23 mouse cellular contexts compared by ENCODE assay signal in the genomic region with DNA sequence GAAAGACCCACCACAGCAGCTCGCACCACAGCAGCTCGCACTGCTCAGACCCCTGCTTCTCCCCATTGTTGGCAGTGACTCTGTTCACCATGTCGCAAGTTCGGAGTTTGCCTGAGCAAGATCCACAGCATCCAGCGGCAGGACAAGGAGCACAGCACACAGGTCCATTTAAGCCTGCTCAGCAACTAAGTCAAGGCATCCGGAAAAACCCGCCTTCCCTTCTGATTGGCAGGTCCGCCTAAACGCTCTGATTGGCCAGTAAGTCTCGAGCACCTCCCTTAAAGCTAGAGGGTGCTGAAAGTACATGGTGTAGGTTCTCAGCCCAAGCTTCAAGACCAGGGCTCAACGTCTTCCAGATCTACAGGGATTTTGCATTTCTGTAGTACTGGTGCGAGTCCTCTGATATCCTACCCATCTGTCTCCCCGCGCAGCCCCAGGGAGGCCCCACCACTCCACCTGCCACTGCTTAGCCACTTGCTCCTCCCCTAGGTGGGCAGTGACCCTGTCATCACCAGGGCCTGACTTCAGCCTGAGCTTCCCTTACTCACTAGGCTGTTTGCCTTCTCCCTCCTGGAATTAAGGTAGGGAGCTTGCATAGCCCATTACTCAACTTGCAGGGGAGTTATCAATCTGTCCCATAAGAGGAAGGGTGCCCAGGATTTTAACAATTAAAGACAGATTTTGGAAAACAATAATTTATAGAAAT. TPM values are rescaled to one million over a fixed set of nuclear protein-coding genes. Genes with fewer than 3 reads are reported as not detected.
DNase-seq lines count a peak whose midpoint lies in the region; ATAC-seq and TF ChIP-seq lines count a peak whose summit lies in the region.
"Had no signal": no experiment of that assay in that cellular context is flagged by ENCODE, and none has a peak within 500 bp of the region (broad histone marks: within the 10 kb centered on the region; RNA-seq: fewer than 3 reads in every experiment).

No protein-coding gene starts in this region.

- TF ChIP-seq EP300 in ES-Bruce4 (IDR thresholded peaks at IDR 0.05; ENCODE audit: insufficient read depth, low read depth, low read length), result no peak
- no peak for TF ChIP-seq EP300 in MEL (IDR thresholded peaks at IDR 0.05; ENCODE audit: low read depth in 1 of 2, low read length in 2 of 2)

- H3K9me3 ChIP-seq in kidney, embryonic 15.5 days (replicated peaks), result 0 out of 2 replicates have a peak, but pooled peaks cover 3% of the 10 kb centered on the region
- no peaks in the 10 kb centered on the region for H3K9me3 ChIP-seq in ES-Bruce4 (replicated peaks; ENCODE audit: control insufficient read depth, insufficient read depth, low read length, poor library complexity, severe bottlenecking)
- no peaks in the 10 kb centered on the region for H3K9me3 ChIP-seq in MEL (replicated peaks; ENCODE audit: insufficient read depth, low read length)
- no peaks in the 10 kb centered on the region for H3K9me3 ChIP-seq in liver, embryonic 15.5 days (replicated peaks)
- H3K9me3 ChIP-seq in hindbrain, embryonic 11.5 days (ENCODE audit: control insufficient read depth, low read length), result no peaks in the 10 kb centered on the region

- TF ChIP-seq RAD21 in MEL (IDR thresholded peaks at IDR 0.05; ENCODE audit: low read depth, low read length), result no peak

- ATAC-seq in kidney, embryonic 15.5 days (replicated peaks; ENCODE audit: low FRiP score), result no peak
- ATAC-seq in liver, embryonic 15.5 days (ENCODE audit: insufficient read depth), result no peak
- no peak for ATAC-seq in hindbrain, embryonic 11.5 days (ENCODE audit: low FRiP score)
- ATAC-seq: hindbrain, embryonic 16.5 days; intestine, embryonic 16.5 days; lung, postnatal 0 days had no signal

- peak; percentile 91 for TF ChIP-seq POLR2A in ES-Bruce4 (IDR thresholded peaks at IDR 0.05; ENCODE audit: insufficient read depth, low read length)
- TF ChIP-seq POLR2A in MEL (IDR thresholded peaks at IDR 0.05; ENCODE audit: control insufficient read depth in 1 of 2, insufficient read depth in 1 of 2, low read depth in 1 of 2, low read length in 2 of 2, poor library complexity in 1 of 2), result no peak

- no peak overlapping the region for H3K27ac ChIP-seq in kidney, embryonic 15.5 days
- peak overlapping the region; percentile 20 for H3K27ac ChIP-seq in ES-Bruce4 (ENCODE audit: insufficient read depth, low read length)
- no peak overlapping the region for H3K27ac ChIP-seq in MEL (ENCODE audit: control insufficient read depth, low read depth, low read length)
- H3K27ac ChIP-seq in liver, embryonic 15.5 days (replicated peaks), result no peak overlapping the region
- no peak overlapping the region for H3K27ac ChIP-seq in hindbrain, embryonic 11.5 days (ENCODE audit: low read depth, low read length)
- H3K27ac ChIP-seq: forebrain, embryonic 12.5 days; gastrocnemius, adult 2 months; neural tube, embryonic 15.5 days had no signal

- no peaks in the 10 kb centered on the region for H3K4me1 ChIP-seq in kidney, embryonic 15.5 days
- H3K4me1 ChIP-seq in ES-Bruce4 (ENCODE audit: control insufficient read depth, insufficient read depth, low read length) (no peaks in the 10 kb centered on the region), MEL (ENCODE audit: control insufficient read depth in 1 of 2, insufficient read depth in 2 of 2, low read length in 2 of 2) (no peaks in the 10 kb centered on the region)
- H3K4me1 ChIP-seq in liver, embryonic 15.5 days (replicated peaks), result no peaks in the 10 kb centered on the region
- H3K4me1 ChIP-seq in hindbrain, embryonic 11.5 days (replicated peaks; ENCODE audit: control insufficient read depth, insufficient read depth, low read length), result no peaks in the 10 kb centered on the region
- H3K4me1 ChIP-seq: forebrain, embryonic 12.5 days; neural tube, embryonic 15.5 days had no signal

- H3K4me3 ChIP-seq in kidney, embryonic 15.5 days (replicated peaks), result no peak overlapping the region
- H3K4me3 ChIP-seq in ES-Bruce4 (ENCODE audit: low read depth, low read length), result peak overlapping the region; percentile 84
- peak overlapping the region in 1 of 2 experiments; percentile 39; a peak in 2 of 4 replicates for H3K4me3 ChIP-seq in MEL (ENCODE audit: control insufficient read depth in 1 of 2, insufficient read depth in 1 of 2, low read depth in 2 of 2, low read length in 2 of 2)
- no peak overlapping the region for H3K4me3 ChIP-seq in liver, embryonic 15.5 days (replicated peaks)
- no peak overlapping the region for H3K4me3 ChIP-seq in hindbrain, embryonic 11.5 days (ENCODE audit: low read depth, low read length)
- H3K4me3 ChIP-seq: forebrain, embryonic 12.5 days; gastrocnemius, adult 2 months; myocyte; neural tube, embryonic 15.5 days had no signal

- H3K36me3 ChIP-seq in kidney, embryonic 15.5 days, result no peaks in the 10 kb centered on the region
- H3K36me3 ChIP-seq in ES-Bruce4 (ENCODE audit: control insufficient read depth, insufficient read depth, low read length, poor library complexity, severe bottlenecking) (no peaks in the 10 kb centered on the region), MEL (ENCODE audit: control insufficient read depth in 1 of 2, insufficient read depth in 2 of 2, low read length in 2 of 2) (no peaks in the 10 kb centered on the region)
- H3K36me3 ChIP-seq in liver, embryonic 15.5 days (replicated peaks), result no peaks in the 10 kb centered on the region
- H3K36me3 ChIP-seq in hindbrain, embryonic 11.5 days (ENCODE audit: control insufficient read depth, insufficient read depth, low read length), result no peaks in the 10 kb centered on the region
- H3K36me3 ChIP-seq: forebrain, embryonic 12.5 days; neural tube, embryonic 15.5 days had no signal

- H3K27me3 ChIP-seq in kidney, embryonic 15.5 days, result no peaks in the 10 kb centered on the region
- H3K27me3 ChIP-seq in ES-Bruce4 (ENCODE audit: control insufficient read depth, insufficient read depth, low read length, poor library complexity, severe bottlenecking), result no peaks in the 10 kb centered on the region
- no peaks in the 10 kb centered on the region for H3K27me3 ChIP-seq in MEL (ENCODE audit: control insufficient read depth in 1 of 2, insufficient read depth in 2 of 2, low read length in 2 of 2)
- H3K27me3 ChIP-seq in liver, embryonic 15.5 days, result no peaks in the 10 kb centered on the region
- no peaks in the 10 kb centered on the region for H3K27me3 ChIP-seq in hindbrain, embryonic 11.5 days (ENCODE audit: control insufficient read depth, insufficient read depth, low read length)
- H3K27me3 ChIP-seq: forebrain, embryonic 12.5 days; neural tube, embryonic 15.5 days had no signal

- no peaks in the 10 kb centered on the region for H3K79me2 ChIP-seq in MEL (ENCODE audit: control insufficient read depth, insufficient read depth, low read length, poor library complexity)

- TF ChIP-seq CTCF in ES-Bruce4 (IDR thresholded peaks at IDR 0.05; ENCODE audit: low read depth, low read length) (no peak), MEL (IDR thresholded peaks at IDR 0.05 in 2 of 3, conservative IDR thresholded peaks at IDR 0.05 in 1 of 3; ENCODE audit: control insufficient read depth in 1 of 3, insufficient read depth in 1 of 3, low read depth in 2 of 3, low read length in 3 of 3, poor library complexity in 1 of 3, severe bottlenecking in 1 of 3) (no peak)

- H3K4me2 ChIP-seq in kidney, embryonic 15.5 days, result 0 out of 2 replicates have a peak overlapping the region, but pooled peaks have one; percentile 12
- H3K4me2 ChIP-seq in liver, embryonic 15.5 days, result peak overlapping the region; percentile 29; the same call in 1 of the 2 replicates
- no peak overlapping the region for H3K4me2 ChIP-seq in hindbrain, embryonic 11.5 days (replicated peaks; ENCODE audit: low read depth, low read length)
- H3K4me2 ChIP-seq: forebrain, embryonic 12.5 days; neural tube, embryonic 15.5 days had no signal

- no peak for DNase-seq in kidney, adult 8-10 months
- DNase-seq in MEL (ENCODE audit: low read depth, low spot score), result peak; percentile 55
- DNase-seq in hindbrain, embryonic 11.5 days (ENCODE audit: low spot score), result no peak
- DNase-seq in urinary bladder, adult 2 months (ENCODE audit: low spot score), result no peak
- DNase-seq: adrenal gland, adult 2 months; cerebellum, adult 2 months; cerebellum, postnatal 36 days; gastrocnemius, adult 2 months; heart, postnatal 14 days; midbrain, embryonic 14.5 days; spleen, adult 18-20 months; thymus, adult 2 months had no signal

- WGBS in kidney, embryonic 15.5 days, result 39% methylated on average over 14 of the region's 14 CpGs
- 46% methylated on average over 14 of the region's 14 CpGs for WGBS in liver, embryonic 15.5 days (ENCODE audit: insufficient replicate concordance)
- 34% methylated on average over 14 of the region's 14 CpGs for WGBS in hindbrain, embryonic 11.5 days

- no peak overlapping the region for H3K9ac ChIP-seq in kidney, embryonic 15.5 days
- H3K9ac ChIP-seq in ES-Bruce4 (ENCODE audit: low read depth, poor library complexity, severe bottlenecking), result 0 out of 2 replicates have a peak overlapping the region, but pooled peaks have one; percentile 16
- no peak overlapping the region for H3K9ac ChIP-seq in MEL (ENCODE audit: control insufficient read depth, low read depth, low read length, poor library complexity, severe bottlenecking)
- no peak overlapping the region for H3K9ac ChIP-seq in liver, embryonic 15.5 days
- no peak overlapping the region for H3K9ac ChIP-seq in hindbrain, embryonic 11.5 days (ENCODE audit: low read depth, low read length)
- H3K9ac ChIP-seq: forebrain, embryonic 12.5 days; neural tube, embryonic 15.5 days had no signal

RNA-seq across cellular contexts. Expression of a gene that starts 7.9 kb away (rescaled TPM):
- polyA plus RNA-seq in kidney, embryonic 15.5 days (2015; fragmentation: Nextera tagmentation; extraction: Ambion mirVana), result 1.5 and 2.2 TPM in 2 replicates
- 13.5 and 16.9 TPM in 2 replicates for polyA plus RNA-seq in ES-Bruce4 (2011; ENCODE audit: insufficient read depth, insufficient read length, low read depth, missing spikeins)
- total RNA-seq in MEL (2012; rRNA removed), result 1.8 and 2.2 TPM in 2 replicates
- polyA plus RNA-seq in MEL (2012; ENCODE audit: insufficient read depth in 1 of 2, insufficient read length in 2 of 2, low read depth in 1 of 2, low replicate concordance in 2 of 2, missing spikeins in 1 of 2), result 10 to 100 TPM in 1 of 2 experiments, 1 to 10 TPM in 1; 2.2 to 70.9 TPM
- 0.71 and 0.82 TPM in 2 replicates for polyA plus RNA-seq in liver, embryonic 15.5 days (2015; fragmentation: Nextera tagmentation; extraction: Ambion mirVana)
- polyA plus RNA-seq in hindbrain, embryonic 11.5 days (2014; fragmentation: Nextera tagmentation; extraction: Ambion mirVana), result 0.80 and 1.0 TPM in 2 replicates
- 1.0 and 1.4 TPM in 2 replicates for polyA plus RNA-seq in urinary bladder, adult 2 months (2012; rRNA removed)
- polyA plus RNA-seq: adrenal gland, adult 2 months had no signal

RNA-seq across cellular contexts. Expression of a gene that starts 13.5 kb away (rescaled TPM):
- polyA plus RNA-seq in kidney, embryonic 15.5 days (2015; fragmentation: Nextera tagmentation; extraction: Ambion mirVana), result 1.4 and 1.6 TPM in 2 replicates
- 2.9 and 6.4 TPM in 2 replicates for polyA plus RNA-seq in ES-Bruce4 (2011; ENCODE audit: insufficient read depth, insufficient read length, low read depth, missing spikeins)
- total RNA-seq in MEL (2012; rRNA removed), result 0.46 and 0.77 TPM in 2 replicates
- 1 to 10 TPM in 1 of 2 experiments, not detected in 1; 2.5 TPM for polyA plus RNA-seq in MEL (2012; ENCODE audit: insufficient read depth in 1 of 2, insufficient read length in 2 of 2, low read depth in 1 of 2, low replicate concordance in 2 of 2, missing spikeins in 1 of 2)
- polyA plus RNA-seq in liver, embryonic 15.5 days (2015; fragmentation: Nextera tagmentation; extraction: Ambion mirVana), result 0.55 and 0.62 TPM in 2 replicates
- polyA plus RNA-seq in hindbrain, embryonic 11.5 days (2014; fragmentation: Nextera tagmentation; extraction: Ambion mirVana), result 0.64 and 0.76 TPM in 2 replicates
- polyA plus RNA-seq in urinary bladder, adult 2 months (2012; rRNA removed), result 0.09 and 0.10 TPM in 2 replicates
- total RNA-seq: gastrocnemius, adult 2 months; granulocyte monocyte progenitor cell, adult 5-6 weeks; heart, postnatal 14 days had no signal

RNA-seq across cellular contexts. Expression of a gene that starts 14.0 kb away (rescaled TPM):
- polyA plus RNA-seq in kidney, embryonic 15.5 days (2015; fragmentation: Nextera tagmentation; extraction: Ambion mirVana), result 6.7 and 7.6 TPM in 2 replicates
- polyA plus RNA-seq in ES-Bruce4 (2011; ENCODE audit: insufficient read depth, insufficient read length, low read depth, missing spikeins) (18.2 and 21.5 TPM in 2 replicates), MEL (2012; ENCODE audit: insufficient read depth in 1 of 2, insufficient read length in 2 of 2, low read depth in 1 of 2, low replicate concordance in 2 of 2, missing spikeins in 1 of 2) (100 to 1,000 TPM in 1 of 2 experiments, 1 to 10 TPM in 1; 2.2 to 259 TPM)
- 2.9 and 3.1 TPM in 2 replicates for total RNA-seq in MEL (2012; rRNA removed)
- 1.7 and 2.1 TPM in 2 replicates for polyA plus RNA-seq in liver, embryonic 15.5 days (2015; fragmentation: Nextera tagmentation; extraction: Ambion mirVana)
- polyA plus RNA-seq in hindbrain, embryonic 11.5 days (2014; fragmentation: Nextera tagmentation; extraction: Ambion mirVana), result 5.5 and 6.4 TPM in 2 replicates
- 4.2 and 4.4 TPM in 2 replicates for polyA plus RNA-seq in urinary bladder, adult 2 months (2012; rRNA removed)
- polyA plus RNA-seq: adrenal gland, adult 2 months; liver, adult 2 months had no signal

RNA-seq across cellular contexts. Expression of a gene that starts 21.7 kb away (rescaled TPM):
- polyA plus RNA-seq in kidney, embryonic 15.5 days (2015; fragmentation: Nextera tagmentation; extraction: Ambion mirVana), result 32.3 and 34.9 TPM in 2 replicates
- polyA plus RNA-seq in ES-Bruce4 (2011; ENCODE audit: insufficient read depth, insufficient read length, low read depth, missing spikeins) (29.7 and 38.7 TPM in 2 replicates), MEL (2012; ENCODE audit: insufficient read depth in 1 of 2, insufficient read length in 2 of 2, low read depth in 1 of 2, low replicate concordance in 2 of 2, missing spikeins in 1 of 2) (10 to 100 TPM in 1 of 2 experiments, not detected in 1; 59.1 TPM)
- 39.7 and 50.2 TPM in 2 replicates for total RNA-seq in MEL (2012; rRNA removed)
- polyA plus RNA-seq in liver, embryonic 15.5 days (2015; fragmentation: Nextera tagmentation; extraction: Ambion mirVana), result 7.7 and 9.2 TPM in 2 replicates
- polyA plus RNA-seq in hindbrain, embryonic 11.5 days (2014; fragmentation: Nextera tagmentation; extraction: Ambion mirVana), result 26.6 and 29.5 TPM in 2 replicates
- polyA plus RNA-seq in urinary bladder, adult 2 months (2012; rRNA removed), result 56.4 and 77.5 TPM in 2 replicates

RNA-seq across cellular contexts. Expression of a gene that starts 23.6 kb away (rescaled TPM):
- polyA plus RNA-seq in kidney, embryonic 15.5 days (2015; fragmentation: Nextera tagmentation; extraction: Ambion mirVana), result 3.8 and 5.7 TPM in 2 replicates
- polyA plus RNA-seq in ES-Bruce4 (2011; ENCODE audit: insufficient read depth, insufficient read length, low read depth, missing spikeins) (8.5 and 9.8 TPM in 2 replicates), MEL (2012; ENCODE audit: insufficient read depth in 1 of 2, insufficient read length in 2 of 2, low read depth in 1 of 2, low replicate concordance in 2 of 2, missing spikeins in 1 of 2) (1 to 10 TPM in 1 of 2 experiments, not detected in 1; 4.7 TPM)
- 4.0 and 5.2 TPM in 2 replicates for total RNA-seq in MEL (2012; rRNA removed)
- 1.0 and 1.4 TPM in 2 replicates for polyA plus RNA-seq in liver, embryonic 15.5 days (2015; fragmentation: Nextera tagmentation; extraction: Ambion mirVana)
- 8.6 and 10.7 TPM in 2 replicates for polyA plus RNA-seq in hindbrain, embryonic 11.5 days (2014; fragmentation: Nextera tagmentation; extraction: Ambion mirVana)
- 2.7 and 3.7 TPM in 2 replicates for polyA plus RNA-seq in urinary bladder, adult 2 months (2012; rRNA removed)
